Mouse (Mus musculus): ENCODE results near the gene Neil1.
A peak's percentile ranks its signal among the peaks of the same experiment; 100 is the strongest.

The Neil1 gene

DNA sequence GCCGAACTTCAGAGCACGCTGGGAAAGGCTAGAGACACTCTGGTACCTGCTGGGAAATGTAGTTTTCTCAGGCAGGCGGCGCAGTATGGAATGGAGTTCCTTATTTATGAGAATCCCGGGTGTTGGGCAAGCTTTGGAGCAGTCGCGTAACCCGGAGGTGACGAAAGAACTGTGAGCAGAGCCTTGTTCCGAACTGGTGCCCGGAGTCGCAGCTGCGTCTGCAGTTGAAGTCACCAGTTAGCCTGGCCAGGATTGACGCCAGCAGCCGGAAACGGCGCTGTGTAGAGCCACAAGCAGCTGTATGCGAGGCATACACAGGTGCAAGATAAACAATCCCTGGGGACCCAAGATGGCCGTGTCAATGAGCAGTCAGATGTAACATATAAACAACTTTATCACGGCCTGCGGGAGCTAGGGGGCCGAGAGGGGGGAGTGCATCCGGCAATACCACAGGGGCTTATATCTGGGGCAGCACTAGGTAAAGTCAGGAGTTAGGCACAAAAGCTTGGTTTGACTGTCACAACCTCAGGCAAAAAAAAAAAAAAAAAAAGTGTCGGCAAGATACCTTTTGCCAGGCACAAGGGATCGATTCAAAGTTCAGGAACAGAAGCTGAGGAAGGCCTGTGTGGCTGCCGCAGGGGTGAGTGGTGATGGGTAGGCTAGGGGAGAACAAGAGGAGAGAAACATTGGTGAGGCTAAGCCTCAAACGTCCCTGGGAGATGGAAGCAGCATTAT, at the start of gene Neil1:
Gene Neil1 (minus strand): TSS at position 162 of the 735 bp plus-strand sequence.
- DNase-seq (ENCODE audit: low spot score): peak; percentile 62

- no peak for DNase-seq (ENCODE audit: low spot score)
Observed at GRCm38 (mm10) chr9:57197414-57197813, 49.3 kb upstream of the Neil1 start.

GRCm38 (mm10) chr9:57196708-57197107, 48.6 kb upstream of the Neil1 start:
- no peak for DNase-seq (ENCODE audit: low spot score)

DNA sequence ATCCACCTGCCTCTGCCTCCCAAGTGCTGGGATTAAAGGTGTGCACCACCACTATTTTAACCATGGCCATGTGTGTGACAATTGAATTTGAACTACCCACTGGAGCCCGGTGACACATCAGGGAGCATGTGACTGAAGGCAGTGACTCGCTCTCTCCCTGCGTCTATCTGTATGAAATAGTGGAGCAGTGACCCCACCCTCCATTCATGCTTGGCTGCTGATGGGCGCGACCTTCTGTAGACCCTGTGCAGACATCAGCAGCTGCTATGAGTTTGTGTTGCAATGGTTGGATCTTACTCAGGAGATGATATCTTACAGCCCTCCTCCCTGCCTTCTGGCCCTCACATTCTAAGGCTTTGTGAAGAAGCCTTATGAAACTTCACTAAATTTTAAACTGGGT, 20.3 kb upstream of the Neil1 start:
- no peak for DNase-seq (ENCODE audit: low spot score)

GRCm38 (mm10) chr9:57166173-57166572, 18.1 kb upstream of the Neil1 start:
- no peak for DNase-seq (ENCODE audit: low spot score)

DNA sequence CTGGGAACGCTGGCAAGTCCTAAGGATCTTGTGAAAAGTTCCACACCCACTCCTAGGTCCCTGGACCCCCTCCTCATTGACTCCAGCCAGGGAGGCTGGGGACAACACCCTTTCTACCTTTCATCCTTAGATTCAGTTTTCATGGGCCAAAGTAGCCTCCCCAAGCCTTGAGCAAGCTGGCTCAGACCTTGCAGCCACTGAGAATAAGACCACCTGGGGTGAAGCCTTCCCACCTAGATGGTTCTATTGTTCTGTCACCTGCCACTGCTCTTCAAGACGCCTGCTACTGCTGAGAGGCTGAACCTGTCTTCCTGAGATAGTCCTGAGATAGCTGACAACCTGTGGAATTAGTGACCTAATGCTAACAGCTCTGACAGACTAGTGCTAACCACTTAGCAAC, 15.0 kb upstream of the Neil1 start:
- no peak for DNase-seq (ENCODE audit: low spot score)

GRCm38 (mm10) chr9:57162496-57162895, 14.4 kb upstream of the Neil1 start:
- DNase-seq (ENCODE audit: low spot score): no peak

GRCm38 (mm10) chr9:57158506-57158905, 10.4 kb upstream of the Neil1 start:
- DNase-seq (ENCODE audit: low spot score): no peak

GRCm38 (mm10) chr9:57158013-57158470, 9.9 kb upstream of the Neil1 start, which contains the start of gene Commd4:
Gene Commd4 (minus strand): TSS chr9:57158331.
- DNase-seq (ENCODE audit: low spot score): peak; percentile 89

DNA sequence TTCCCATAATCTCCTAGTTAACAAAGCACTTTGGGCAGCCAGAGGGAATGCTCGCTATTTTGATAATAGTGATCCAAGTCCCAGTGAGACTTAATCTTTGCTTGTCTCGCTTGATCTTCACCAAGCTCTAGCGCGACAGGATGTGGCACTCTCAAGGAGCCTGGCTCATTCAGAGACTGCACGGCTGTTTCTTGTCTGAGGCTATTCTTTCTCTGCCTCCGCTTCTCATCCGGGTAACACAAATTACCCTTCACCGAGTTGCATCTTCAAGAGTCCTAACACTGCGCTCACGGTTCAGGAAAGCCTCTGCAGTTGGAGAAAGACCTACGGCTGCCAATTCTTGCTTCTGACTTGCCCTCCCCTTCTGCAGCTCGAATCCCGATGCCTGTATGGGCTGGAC, 9.4 kb upstream of the Neil1 start:
- DNase-seq (ENCODE audit: low spot score): no peak

DNA sequence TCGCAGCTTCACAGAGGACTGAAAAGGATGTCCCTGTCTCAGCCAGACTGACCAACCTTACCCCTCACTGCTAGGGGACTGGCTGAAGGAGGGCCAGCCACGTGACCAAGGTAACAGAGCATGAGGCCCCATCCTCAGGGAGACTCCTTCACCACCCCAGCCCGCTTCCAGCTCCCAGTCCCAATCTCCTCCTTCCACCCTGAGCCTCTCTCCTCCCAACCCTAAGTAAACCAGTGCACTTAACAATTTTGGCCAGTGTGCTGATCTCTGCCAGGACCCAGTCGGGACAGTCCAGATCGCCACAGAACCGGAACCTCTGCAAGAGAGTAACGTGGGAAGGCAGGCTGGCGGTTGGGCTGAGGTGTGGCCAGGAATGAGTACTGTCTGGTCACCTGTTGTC, 8.7 kb upstream of the Neil1 start:
- DNase-seq (ENCODE audit: low spot score): no peak

- no peak for DNase-seq (ENCODE audit: low spot score)
Observed at GRCm38 (mm10) chr9:57156383-57156782, 8.3 kb upstream of the Neil1 start.

- no peak for DNase-seq (ENCODE audit: low spot score)
Observed at GRCm38 (mm10) chr9:57152331-57152730, 4.2 kb upstream of the Neil1 start.

- no peak for DNase-seq (ENCODE audit: low spot score)
Observed at GRCm38 (mm10) chr9:57150192-57150591, 2.1 kb upstream of the Neil1 start.

DNA sequence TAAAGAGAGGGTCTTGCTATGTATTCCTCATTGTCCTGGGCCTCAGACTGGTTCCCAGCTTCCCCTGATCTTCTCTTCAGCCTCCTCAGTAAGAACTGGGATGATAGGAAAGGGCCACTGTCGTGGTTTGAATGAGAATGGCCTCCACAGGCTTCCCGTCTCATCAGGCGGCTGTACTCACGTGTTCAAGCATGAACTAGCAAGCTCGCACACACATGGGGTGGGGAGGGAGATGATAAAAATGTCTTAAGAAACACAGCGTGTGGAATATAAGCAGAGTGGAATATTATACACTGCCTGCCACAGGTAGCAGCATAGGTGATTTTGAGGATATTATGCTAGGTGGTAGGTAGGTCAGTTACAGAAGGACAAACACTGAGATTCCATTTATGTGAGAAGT, 916 bp upstream of the Neil1 start:
- DNase-seq (ENCODE audit: low spot score): no peak

DNA sequence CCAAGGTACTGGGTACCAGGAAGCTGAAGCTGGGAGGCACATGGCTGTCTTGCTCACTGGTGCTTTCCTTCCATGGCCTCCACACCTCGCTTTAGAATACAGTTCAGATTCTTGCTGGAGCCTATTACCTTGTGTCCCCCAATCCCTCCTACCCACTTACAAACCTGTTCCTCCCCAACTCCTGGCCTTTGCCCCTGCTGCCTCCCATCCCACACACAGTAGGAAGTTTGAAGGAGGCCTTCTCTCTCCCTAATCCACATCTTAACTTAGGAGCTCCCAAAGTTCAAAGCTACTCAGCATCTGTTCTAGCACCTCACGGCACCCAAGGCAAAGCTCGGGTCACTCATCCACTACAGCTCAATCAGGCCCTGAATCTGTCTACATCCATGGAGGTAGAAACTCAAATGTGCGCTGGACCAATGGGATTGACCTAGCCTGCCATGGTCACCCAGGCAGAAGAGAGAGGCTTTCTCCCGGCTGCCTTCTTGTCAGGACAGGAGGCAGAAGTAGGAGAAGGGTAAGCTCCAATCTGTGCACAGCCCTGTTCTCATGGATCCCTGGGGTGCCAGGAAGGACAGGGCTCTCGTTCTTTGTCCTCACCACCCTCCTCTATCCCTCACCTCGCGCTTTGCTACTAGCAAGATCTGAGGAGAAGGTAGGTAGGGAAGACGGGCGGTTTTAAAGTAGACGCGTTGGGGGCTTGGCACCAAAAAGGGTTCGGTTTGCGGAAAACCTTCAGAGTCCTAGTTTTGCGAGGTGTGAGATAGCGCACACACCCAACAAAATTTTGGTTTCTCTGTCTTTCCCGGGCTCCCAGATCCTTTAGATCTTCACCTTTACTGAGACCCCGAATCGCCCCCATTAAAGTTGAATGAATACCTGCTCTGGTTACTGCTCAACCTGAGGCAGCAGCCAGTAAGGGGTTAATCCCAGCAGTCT, 631 bp downstream of the Neil1 start:
- DNase-seq (ENCODE audit: low spot score): no peak

DNA sequence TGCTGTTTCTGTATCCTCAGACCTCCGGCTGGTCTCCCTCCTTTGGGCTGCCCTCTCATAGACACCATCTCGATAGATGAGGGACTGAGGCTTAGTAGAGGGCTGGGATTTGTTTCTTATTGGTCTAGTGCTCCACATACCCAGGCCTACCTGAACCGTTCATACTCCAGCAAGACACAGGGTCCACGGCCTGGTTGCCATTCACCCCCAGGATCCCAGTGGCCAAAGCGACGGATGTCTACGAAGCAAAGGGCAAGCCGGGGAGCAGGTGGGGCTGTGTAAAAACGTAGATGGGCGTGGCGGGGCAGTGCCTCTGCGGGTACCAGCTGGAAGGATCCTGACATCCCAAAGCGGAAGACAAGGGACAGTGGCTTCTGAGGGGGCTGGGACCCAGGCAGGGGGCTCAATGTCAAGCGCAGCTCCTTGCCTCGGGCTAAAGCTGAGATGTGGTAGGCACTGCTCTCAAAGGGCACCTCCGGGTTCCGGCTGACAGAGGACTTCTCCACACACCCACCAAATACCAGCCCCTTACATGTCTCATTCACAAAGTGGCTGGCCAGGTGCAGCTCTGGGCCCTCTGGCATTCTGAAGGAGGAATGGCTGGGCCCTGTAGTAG, 1.5 kb downstream of the Neil1 start:
- no peak for DNase-seq (ENCODE audit: low spot score)

DNA sequence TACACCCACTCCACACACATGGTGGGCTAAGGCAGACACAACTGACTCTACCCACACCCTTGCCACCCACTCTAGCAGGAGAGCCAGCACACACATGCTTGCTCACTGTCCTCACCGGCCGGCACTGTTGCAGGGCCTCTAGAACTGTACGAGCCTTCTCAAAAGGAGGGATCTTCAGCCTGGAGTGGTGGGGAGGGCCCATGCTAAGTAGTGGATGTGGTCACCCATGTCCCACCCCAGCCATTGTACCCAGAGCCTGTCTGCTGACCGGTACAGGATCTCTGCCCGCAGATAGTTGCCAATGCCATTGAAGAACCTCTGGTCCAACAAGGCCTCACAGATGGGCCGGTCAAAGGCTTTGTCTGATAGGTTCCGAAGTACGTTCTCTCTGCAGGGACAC, 3.3 kb downstream of the Neil1 start:
- DNase-seq (ENCODE audit: low spot score): no peak

GRCm38 (mm10) chr9:57143212-57143611, 4.9 kb downstream of the Neil1 start:
- no peak for DNase-seq (ENCODE audit: low spot score)

- no peak for DNase-seq (ENCODE audit: low spot score)
Observed at GRCm38 (mm10) chr9:57141417-57142353, 6.4 kb downstream of the Neil1 start.

DNA sequence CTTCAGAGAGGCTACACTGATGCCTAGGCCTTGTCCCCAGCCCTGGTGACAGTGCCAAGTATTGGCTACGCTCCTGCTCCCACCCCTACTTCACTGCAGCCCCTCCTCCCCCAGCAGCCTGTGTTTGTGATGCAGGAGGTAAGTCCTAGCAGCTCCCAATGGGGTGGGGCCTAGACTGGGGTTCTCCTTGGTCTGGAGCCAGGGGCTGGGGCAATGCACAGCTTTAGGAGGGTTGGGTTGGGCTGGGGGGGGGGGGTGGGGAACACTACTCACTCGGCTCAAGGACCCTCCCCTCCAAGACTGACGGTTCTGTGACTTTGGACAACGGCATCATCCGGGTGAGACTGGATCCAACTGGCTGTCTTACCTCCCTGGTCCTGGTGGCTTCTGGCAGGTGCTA, 8.5 kb downstream of the Neil1 start:
- no peak for DNase-seq (ENCODE audit: low spot score)

Measured in ovary, postnatal 14 days (tissue).